Mouse (Mus musculus): Measurements from ENCODE around the gene Zfp451.
"Not testable (repeated sequence)": the region's sequence is repeated elsewhere in the genome, so short reads cannot be mapped to it uniquely, and the experiment has no call there.

Zfp451 gene

GRCm38 (mm10) chr1:33813868-33814794 lies at the start of gene Zfp451:
Zfp451 (minus strand) TSS chr1:33814595.
- DNase-seq: peak; percentile 90 to 94

- DNase-seq: no peak
These were observed 32.4 kb upstream of the Zfp451 start for GRCm38 (mm10) chr1:33846807-33847206.

- no peak for DNase-seq
These were observed 29.4 kb upstream of the Zfp451 start for GRCm38 (mm10) chr1:33843823-33844222.

DNA sequence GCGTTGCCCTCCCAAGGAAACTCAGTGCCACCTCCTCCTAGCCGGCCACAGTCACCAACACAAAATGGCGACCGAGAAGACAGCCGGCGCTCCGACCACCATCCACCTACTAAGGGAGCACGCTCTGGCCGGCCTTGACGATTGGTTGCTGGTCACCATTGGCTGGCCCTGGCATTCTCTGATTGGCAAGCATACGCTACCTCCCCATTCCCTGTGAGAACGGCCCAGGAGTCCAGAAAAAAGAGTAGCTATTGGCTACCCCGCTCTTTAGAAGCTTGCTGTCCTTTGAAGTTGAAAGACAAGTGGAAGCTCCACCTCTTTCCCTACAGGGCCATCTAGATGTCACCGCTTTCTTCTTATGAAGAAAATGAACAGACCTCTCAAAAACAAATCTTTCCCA lies 24.6 kb upstream of the Zfp451 start:
- DNase-seq: not testable (repeated sequence)

DNA sequence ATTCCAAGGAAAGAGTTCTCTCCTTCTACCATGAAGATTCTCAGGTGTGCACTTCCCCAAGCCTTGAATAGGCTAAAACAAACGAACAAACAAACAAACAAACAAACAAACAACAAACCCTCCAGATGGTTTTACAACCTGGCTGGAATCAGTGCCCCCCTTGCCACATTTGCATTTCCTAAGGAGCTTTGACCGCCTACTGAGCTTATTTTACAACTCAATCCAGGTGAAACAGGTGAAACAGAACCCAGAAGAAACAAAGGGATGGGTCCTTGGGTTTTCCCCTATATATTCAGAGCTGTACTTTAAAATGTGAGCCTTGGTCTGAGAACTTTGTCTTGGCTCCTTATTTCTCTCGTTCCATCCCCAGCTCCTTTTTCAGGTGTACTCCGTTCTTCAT lies 16.2 kb upstream of the Zfp451 start:
- no peak for DNase-seq

GRCm38 (mm10) chr1:33817931-33818330 lies 3.5 kb upstream of the Zfp451 start:
- no peak for DNase-seq

GRCm38 (mm10) chr1:33813495-33813867 lies 914 bp downstream of the Zfp451 start:
- DNase-seq: no peak

- no peak for DNase-seq
These were observed 11.1 kb downstream of the Zfp451 start for GRCm38 (mm10) chr1:33803323-33803722.

- DNase-seq: no peak
These were observed 14.8 kb downstream of the Zfp451 start for GRCm38 (mm10) chr1:33799620-33800019.

DNA sequence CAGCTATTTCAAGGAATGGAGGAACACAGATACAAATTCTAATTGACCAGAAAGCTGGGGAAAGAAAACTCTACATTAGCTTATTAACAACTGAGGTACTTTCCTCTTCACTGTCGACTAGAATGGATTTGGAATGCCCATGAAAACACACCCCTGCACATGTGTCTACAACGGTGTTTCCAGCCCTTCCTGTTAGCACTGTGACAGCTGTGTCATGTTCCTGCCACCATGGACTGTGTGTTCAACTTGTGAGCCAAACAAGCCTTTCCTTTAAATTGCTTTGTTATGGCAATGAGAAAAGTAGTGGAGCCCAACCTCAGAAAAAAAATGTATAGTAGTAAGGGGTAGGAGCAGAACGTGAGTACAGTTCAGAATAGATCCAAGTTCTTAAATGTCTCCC lies 25.9 kb downstream of the Zfp451 start:
- no peak for DNase-seq

- no peak for DNase-seq
These were observed 26.3 kb downstream of the Zfp451 start for GRCm38 (mm10) chr1:33788072-33788471.

GRCm38 (mm10) chr1:33784561-33784960 lies 29.8 kb downstream of the Zfp451 start:
- DNase-seq: no peak

GRCm38 (mm10) chr1:33776175-33776611 lies 38.2 kb downstream of the Zfp451 start:
- no peak for DNase-seq

- no peak for DNase-seq
These were observed 42.3 kb downstream of the Zfp451 start for GRCm38 (mm10) chr1:33772106-33772505.

- no peak for DNase-seq
These were observed 42.8 kb downstream of the Zfp451 start for GRCm38 (mm10) chr1:33771621-33772020.

DNA sequence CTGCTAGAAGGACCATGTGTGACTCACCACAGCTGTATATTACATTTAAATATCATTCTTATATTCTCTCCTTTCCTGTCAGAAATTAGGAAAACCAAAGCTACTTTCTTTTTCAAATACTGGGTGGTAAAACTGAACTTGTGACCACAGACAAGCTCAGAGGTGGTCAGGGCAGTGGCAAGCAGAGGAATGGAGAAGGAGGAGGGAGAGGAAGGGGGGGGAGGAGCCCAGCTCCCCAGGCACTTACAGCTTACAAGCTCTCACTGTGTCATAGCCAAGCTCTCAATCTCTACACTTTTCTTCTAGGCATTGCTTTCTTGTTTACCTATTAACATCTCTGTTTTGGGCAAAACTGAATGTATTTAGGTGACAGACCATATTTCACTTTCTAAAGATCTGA lies 45.6 kb downstream of the Zfp451 start:
- DNase-seq: no peak

DNA sequence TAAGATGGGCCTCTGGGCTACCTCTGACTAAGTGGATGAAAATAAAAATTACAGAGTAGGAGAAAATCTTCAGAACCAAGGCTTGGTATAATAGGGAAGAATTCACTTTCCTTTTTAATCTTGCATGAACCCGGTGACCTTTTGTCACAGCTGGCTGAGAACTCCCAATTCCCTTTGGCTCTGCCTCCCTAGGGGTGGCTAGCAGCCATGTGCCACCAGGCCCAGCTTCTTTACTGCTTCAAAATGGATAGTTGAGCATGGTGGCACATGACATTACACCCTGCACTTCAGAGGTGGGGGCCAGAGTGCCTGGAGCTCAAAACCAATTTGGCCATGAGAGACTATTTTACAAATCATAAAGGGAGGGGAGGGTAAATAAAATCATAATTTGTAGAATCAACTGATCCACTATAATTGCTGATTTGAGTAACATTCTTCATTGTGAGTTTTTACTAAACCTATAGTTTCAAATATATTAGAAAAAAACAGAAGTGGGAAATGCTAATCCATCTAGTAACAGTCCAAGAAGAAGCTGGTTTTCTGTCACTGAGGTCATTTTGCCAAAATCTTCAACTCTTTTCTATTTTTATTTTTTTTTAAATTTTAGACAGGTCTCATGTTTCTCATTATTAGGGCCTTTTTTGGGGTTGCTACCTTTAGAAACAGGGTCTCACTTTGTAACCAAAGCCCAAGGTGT lies 46.2 kb downstream of the Zfp451 start:
- no peak for DNase-seq

DNA sequence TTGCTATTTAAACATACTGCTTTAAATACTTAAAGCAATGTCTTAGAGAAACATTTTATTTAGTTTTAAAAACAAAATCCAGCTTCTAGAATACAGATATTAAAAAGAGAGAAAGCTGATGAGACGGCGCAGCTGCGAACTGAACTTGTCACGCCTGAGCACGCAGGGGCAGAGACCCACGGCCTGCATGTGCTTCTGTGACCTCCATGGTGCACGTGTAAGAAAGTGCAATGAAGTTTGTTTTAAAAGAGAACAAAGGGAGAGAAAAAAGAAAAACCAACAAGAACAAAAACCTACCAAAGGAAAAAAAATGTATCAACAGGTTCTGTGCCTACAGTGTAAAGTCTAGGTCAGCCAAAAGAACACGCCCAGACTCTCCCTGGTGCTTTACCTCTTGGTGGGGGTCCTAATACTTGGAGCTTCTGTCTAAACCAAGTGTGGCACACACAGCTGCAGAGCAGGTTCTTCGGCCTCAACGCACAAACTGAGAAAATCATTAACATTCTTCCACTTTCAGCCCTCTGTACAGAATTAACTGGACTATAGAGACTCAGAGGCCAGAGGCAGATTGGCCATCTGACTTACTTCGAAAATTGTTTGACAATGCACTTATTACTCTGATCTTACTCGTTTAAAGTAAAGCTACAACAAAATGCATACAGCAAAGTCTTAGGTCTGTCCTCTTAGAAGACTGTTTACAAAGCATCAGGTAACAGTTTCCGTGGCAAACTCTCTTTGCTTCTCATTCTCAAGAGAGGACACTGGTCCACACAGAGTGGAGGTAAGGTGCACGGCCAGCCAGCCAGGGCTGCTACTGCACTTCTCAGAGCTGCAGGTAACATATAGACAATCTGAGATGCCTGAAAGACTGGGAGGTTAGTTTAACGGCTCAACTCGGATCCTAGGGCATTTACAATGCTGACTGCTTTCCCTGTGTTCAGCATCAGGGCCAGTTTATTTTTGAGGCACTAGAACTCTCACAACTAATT lies 47.6 kb downstream of the Zfp451 start:
- DNase-seq: no peak

- DNase-seq: no peak
These were observed 48.8 kb downstream of the Zfp451 start for GRCm38 (mm10) chr1:33765468-33766080.

GRCm38 (mm10) chr1:33763826-33764225 lies 50.6 kb downstream of the Zfp451 start:
- no peak for DNase-seq

GRCm38 (mm10) chr1:33758488-33758887 lies 55.9 kb downstream of the Zfp451 start:
- no peak for DNase-seq

- peak; percentile 53 to 75 for DNase-seq
These were observed 56.8 kb downstream of the Zfp451 start, which contains the start of gene Bag2 for GRCm38 (mm10) chr1:33757491-33758041. Bag2 (minus strand) TSS chr1:33757795.

All from kidney, postnatal 25 days (tissue).